Mouse (Mus musculus): ENCODE results near the gene Sh3rf3. TPM values are rescaled to one million over a fixed set of nuclear protein-coding genes. Genes with fewer than 3 reads are reported as not detected.
A peak's percentile ranks its signal among the peaks of the same experiment; 100 is the strongest.

Sh3rf3 gene
- polyA plus RNA-seq, 1 experiment from 2014 or later: 4.7 TPM

DNA sequence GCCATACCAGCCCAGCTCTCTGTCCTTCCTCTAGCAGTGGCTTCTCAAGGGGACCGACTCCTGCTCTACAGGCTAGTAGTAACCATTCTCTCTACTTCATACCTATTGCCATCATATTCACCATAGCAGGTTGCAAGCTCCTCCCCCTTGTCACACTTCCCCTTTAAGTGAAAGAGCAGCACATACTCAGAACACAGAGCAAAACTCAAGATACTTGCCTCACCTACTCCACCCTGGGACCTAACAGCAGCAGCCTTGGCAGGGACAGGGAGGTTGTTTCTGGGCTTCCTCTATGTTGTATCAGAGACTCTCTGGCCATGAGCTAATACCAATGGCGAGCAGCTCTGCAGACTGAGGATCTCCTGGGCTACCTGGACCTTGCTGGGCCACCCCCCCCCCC lies 312.3 kb downstream of the Sh3rf3 start:
- Histone ChIP-seq H3K36me3 (ENCODE audit: control insufficient read depth, insufficient read depth, low read length) (no peaks in the 10 kb centered on the region), H3K4me2 (ENCODE audit: low read depth, low read length) (no peak overlapping the region), H3K4me3 (ENCODE audit: low read depth, low read length) (no peak overlapping the region), H3K4me1 (ENCODE audit: control insufficient read depth, insufficient read depth, low read length) (no peaks in the 10 kb centered on the region), H3K27ac (ENCODE audit: low read depth, low read length) (no peak overlapping the region), H3K9me3 (ENCODE audit: control insufficient read depth, low read length) (no peaks in the 10 kb centered on the region), H3K9ac (replicated peaks; ENCODE audit: low read depth, low read length) (no peak overlapping the region), H3K27me3 (ENCODE audit: control insufficient read depth, insufficient read depth, low read length) (no peaks in the 10 kb centered on the region)
- 96% methylated on average over 2 of the region's 2 CpGs for WGBS
- no peak for ATAC-seq (ENCODE audit: low read depth)

DNA sequence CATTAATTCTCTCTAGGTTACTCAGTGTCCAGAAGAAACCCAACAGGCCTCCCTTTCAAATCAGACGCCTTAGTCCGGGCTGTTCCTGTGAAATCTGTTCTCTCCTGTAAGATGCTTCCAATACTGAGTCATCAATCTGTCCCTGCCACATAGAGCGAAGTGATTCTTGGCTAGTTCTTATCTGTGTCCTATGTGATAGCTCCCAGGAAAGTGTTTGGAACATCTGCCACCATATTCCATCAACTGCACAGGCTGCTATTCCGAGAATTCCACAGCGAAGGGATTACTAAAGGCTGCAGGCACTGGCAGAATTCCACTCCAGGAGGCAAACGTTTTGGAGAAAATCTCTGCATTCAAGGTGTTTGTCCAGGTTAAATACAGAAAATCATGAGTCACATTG lies 314.5 kb downstream of the Sh3rf3 start:
- no peaks in the 10 kb centered on the region for H3K9me3 ChIP-seq (ENCODE audit: control insufficient read depth, low read length)
- H3K36me3 ChIP-seq (ENCODE audit: control insufficient read depth, insufficient read depth, low read length): no peaks in the 10 kb centered on the region
- no peak overlapping the region for H3K4me3 ChIP-seq (ENCODE audit: low read depth, low read length)
- no peak overlapping the region for H3K9ac ChIP-seq (replicated peaks; ENCODE audit: low read depth, low read length)
- H3K4me1 ChIP-seq (ENCODE audit: control insufficient read depth, insufficient read depth, low read length): no peaks in the 10 kb centered on the region
- no peaks in the 10 kb centered on the region for H3K27me3 ChIP-seq (ENCODE audit: control insufficient read depth, insufficient read depth, low read length)
- whole genome bisulfite sequencing: 81% methylated on average over 6 of the region's 6 CpGs
- H3K27ac ChIP-seq (ENCODE audit: low read depth, low read length): no peak overlapping the region
- ATAC-seq (ENCODE audit: low read depth): no peak
- no peak overlapping the region for H3K4me2 ChIP-seq (ENCODE audit: low read depth, low read length)

DNA sequence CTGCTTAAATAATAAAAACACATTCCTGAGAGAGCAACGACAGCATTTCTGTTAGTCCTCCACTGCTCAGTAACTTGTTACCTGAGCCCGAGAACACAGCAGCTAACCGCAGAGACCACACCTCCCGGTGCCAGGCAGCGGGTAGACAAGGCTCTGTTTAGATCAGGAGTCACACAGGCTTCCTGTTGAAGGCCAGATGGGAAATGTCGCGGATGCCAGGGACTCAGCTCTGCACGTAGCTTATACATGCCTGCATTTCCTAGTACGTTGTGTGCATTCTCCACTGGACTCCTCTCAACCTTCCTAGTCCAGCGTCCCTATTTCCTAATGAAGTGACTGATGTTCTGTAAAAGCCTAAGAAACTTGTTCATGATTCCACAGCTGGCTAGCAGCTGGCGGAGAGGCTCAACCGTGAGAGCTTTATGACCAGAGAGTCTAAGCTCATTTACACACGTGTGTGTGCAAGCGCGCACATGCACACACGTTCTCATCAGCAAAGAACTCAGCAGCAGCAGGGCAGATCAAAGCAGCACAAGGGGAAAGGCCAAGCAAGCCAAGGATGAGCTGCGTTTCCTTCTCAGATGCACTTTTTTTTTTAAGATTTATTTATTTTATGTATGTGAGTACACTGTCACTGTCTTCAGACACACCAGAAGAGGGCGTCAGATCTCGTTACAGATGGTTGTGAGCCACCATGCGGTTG lies 318.9 kb downstream of the Sh3rf3 start:
- H3K36me3 ChIP-seq (ENCODE audit: control insufficient read depth, insufficient read depth, low read length): no peaks in the 10 kb centered on the region
- H3K9ac ChIP-seq (replicated peaks; ENCODE audit: low read depth, low read length): no peak overlapping the region
- WGBS: 80% methylated on average over 20 of the region's 20 CpGs
- no peak for ATAC-seq (ENCODE audit: low read depth)
- no peaks in the 10 kb centered on the region for H3K27me3 ChIP-seq (ENCODE audit: control insufficient read depth, insufficient read depth, low read length)
- no peaks in the 10 kb centered on the region for H3K4me1 ChIP-seq (ENCODE audit: control insufficient read depth, insufficient read depth, low read length)
- no peaks in the 10 kb centered on the region for H3K9me3 ChIP-seq (ENCODE audit: control insufficient read depth, low read length)
- no peak overlapping the region for H3K4me2 ChIP-seq (ENCODE audit: low read depth, low read length)
- no peak overlapping the region for H3K4me3 ChIP-seq (ENCODE audit: low read depth, low read length)
- no peak overlapping the region for H3K27ac ChIP-seq (ENCODE audit: low read depth, low read length)

DNA sequence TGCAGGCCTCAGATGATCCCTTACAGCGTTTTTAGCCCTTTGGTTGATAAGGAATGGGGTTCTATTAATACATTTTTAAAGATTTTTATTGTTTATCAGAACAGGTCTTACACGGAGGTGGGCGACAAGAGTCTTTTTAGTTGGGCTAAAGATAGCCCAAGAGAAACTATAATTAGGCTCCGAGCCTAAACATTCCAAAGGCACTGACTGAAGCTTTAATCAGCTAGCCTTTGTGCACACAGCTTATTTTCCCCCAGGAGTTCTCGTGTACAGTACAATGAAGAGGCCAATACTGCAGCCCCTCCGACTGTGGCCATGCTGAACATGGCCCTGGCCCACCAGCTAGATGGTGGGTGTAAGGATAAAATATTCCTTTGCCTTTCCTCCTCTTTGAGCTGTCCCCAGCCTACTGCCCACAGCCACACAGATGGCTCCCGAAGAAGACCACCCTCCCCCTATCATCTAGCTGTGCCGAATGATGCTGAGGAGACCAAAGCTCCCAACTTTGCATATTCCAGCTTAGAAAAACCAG lies 320.4 kb downstream of the Sh3rf3 start:
- H3K4me1 ChIP-seq (ENCODE audit: control insufficient read depth, insufficient read depth, low read length): no peaks in the 10 kb centered on the region
- H3K27ac ChIP-seq (ENCODE audit: low read depth, low read length): no peak overlapping the region

GRCm38 (mm10) chr10:59149956-59150383 lies 336.8 kb downstream of the Sh3rf3 start:
- H3K27me3 ChIP-seq (ENCODE audit: control insufficient read depth, insufficient read depth, low read length): no peaks in the 10 kb centered on the region
- H3K4me2 ChIP-seq (ENCODE audit: low read depth, low read length): no peak overlapping the region
- no peaks in the 10 kb centered on the region for H3K36me3 ChIP-seq (ENCODE audit: control insufficient read depth, insufficient read depth, low read length)
- H3K4me3 ChIP-seq (ENCODE audit: low read depth, low read length): no peak overlapping the region
- peak; percentile 87 for ATAC-seq (ENCODE audit: low read depth)
- H3K9ac ChIP-seq (replicated peaks; ENCODE audit: low read depth, low read length): no peak overlapping the region
- H3K4me1 ChIP-seq (ENCODE audit: control insufficient read depth, insufficient read depth, low read length): no peaks in the 10 kb centered on the region
- no peak overlapping the region for H3K27ac ChIP-seq (ENCODE audit: low read depth, low read length)
- no peaks in the 10 kb centered on the region for H3K9me3 ChIP-seq (ENCODE audit: control insufficient read depth, low read length)
- WGBS: 16% methylated on average over 8 of the region's 8 CpGs

More for the DNA sequence above, 320.4 kb downstream of the Sh3rf3 start:
- Histone ChIP-seq H3K4me3 (ENCODE audit: low read depth, low read length) (no peak overlapping the region), H3K27me3 (ENCODE audit: control insufficient read depth, insufficient read depth, low read length) (no peaks in the 10 kb centered on the region), H3K9ac (replicated peaks; ENCODE audit: low read depth, low read length) (no peak overlapping the region), H3K36me3 (ENCODE audit: control insufficient read depth, insufficient read depth, low read length) (no peaks in the 10 kb centered on the region), H3K9me3 (ENCODE audit: control insufficient read depth, low read length) (no peaks in the 10 kb centered on the region), H3K4me2 (ENCODE audit: low read depth, low read length) (no peak overlapping the region)
- 73% methylated on average over 8 of the region's 8 CpGs for WGBS
- ATAC-seq (ENCODE audit: low read depth): no peak

DNA sequence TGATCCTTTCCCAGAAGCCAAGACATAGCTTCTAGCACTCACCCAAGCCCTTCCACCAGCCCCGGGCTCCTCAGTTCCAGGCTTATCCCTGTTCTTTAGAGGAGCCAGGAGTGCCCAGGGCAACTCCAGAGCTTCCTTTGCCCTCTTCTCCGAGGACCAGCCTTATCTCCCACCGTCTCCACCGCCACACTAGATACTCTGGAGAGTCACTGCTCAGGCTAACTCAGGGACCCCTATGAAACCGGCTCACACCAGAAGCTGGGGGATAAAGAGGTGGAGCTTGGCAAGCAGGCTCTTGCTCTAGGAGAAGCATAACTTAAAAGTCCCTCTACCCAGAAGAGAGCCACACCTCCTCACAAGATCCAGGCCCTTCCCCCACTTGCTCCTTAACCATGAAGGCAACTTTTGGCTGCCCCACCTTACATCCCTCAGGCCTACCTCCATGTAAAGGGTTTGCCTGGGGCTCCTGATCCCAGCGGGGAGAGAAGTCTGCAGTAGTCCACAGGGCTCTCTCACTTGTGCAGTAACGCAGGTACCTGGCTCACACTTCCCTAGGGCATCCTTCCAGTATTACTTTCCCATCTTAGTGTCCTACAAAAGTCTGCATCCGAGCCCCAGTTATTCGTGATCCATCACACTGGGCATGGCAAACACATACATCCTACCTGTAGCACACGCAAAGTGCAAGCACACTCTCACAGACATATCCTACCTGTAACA lies 337.9 kb downstream of the Sh3rf3 start:
- Histone ChIP-seq H3K9me3 (ENCODE audit: control insufficient read depth, low read length) (no peaks in the 10 kb centered on the region), H3K27me3 (ENCODE audit: control insufficient read depth, insufficient read depth, low read length) (no peaks in the 10 kb centered on the region), H3K4me1 (ENCODE audit: control insufficient read depth, insufficient read depth, low read length) (no peaks in the 10 kb centered on the region), H3K4me2 (ENCODE audit: low read depth, low read length) (no peak overlapping the region), H3K9ac (replicated peaks; ENCODE audit: low read depth, low read length) (no peak overlapping the region), H3K36me3 (ENCODE audit: control insufficient read depth, insufficient read depth, low read length) (no peaks in the 10 kb centered on the region), H3K4me3 (ENCODE audit: low read depth, low read length) (no peak overlapping the region), H3K27ac (ENCODE audit: low read depth, low read length) (no peak overlapping the region)
- ATAC-seq (ENCODE audit: low read depth): no peak
- whole genome bisulfite sequencing: 93% methylated on average over 10 of the region's 10 CpGs

- Histone ChIP-seq H3K4me2 (ENCODE audit: low read depth, low read length) (no peak overlapping the region), H3K4me3 (ENCODE audit: low read depth, low read length) (no peak overlapping the region), H3K9ac (replicated peaks; ENCODE audit: low read depth, low read length) (no peak overlapping the region), H3K27me3 (ENCODE audit: control insufficient read depth, insufficient read depth, low read length) (no peaks in the 10 kb centered on the region), H3K9me3 (ENCODE audit: control insufficient read depth, low read length) (no peaks in the 10 kb centered on the region), H3K4me1 (ENCODE audit: control insufficient read depth, insufficient read depth, low read length) (no peaks in the 10 kb centered on the region), H3K36me3 (ENCODE audit: control insufficient read depth, insufficient read depth, low read length) (no peaks in the 10 kb centered on the region), H3K27ac (ENCODE audit: low read depth, low read length) (no peak overlapping the region)
- 72% methylated on average over 5 of the region's 5 CpGs for WGBS
- no peak for ATAC-seq (ENCODE audit: low read depth)
Measured at GRCm38 (mm10) chr10:59152544-59153081, 339.5 kb downstream of the Sh3rf3 start.

DNA sequence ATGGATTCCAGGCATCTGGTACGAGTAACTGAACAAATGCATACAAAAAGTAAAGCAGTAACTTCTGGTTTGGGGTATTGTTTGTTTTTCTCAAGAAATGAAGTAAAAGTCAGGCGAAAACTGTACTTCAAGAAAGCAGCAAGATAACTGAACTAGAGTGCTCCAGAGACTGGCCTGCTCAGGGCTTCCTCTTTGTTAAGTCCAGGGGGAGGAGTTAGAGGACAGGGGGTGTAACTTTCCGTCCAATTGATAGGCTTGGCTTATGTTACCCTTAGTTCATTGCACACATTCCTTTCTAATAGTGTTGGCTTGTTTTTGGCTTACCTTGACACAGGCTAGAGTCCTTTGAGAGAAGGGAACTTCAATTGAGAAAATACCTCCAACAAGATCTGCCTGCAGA lies 345.5 kb downstream of the Sh3rf3 start:
- H3K4me3 ChIP-seq (ENCODE audit: low read depth, low read length): no peak overlapping the region
- no peaks in the 10 kb centered on the region for H3K27me3 ChIP-seq (ENCODE audit: control insufficient read depth, insufficient read depth, low read length)
- H3K36me3 ChIP-seq (ENCODE audit: control insufficient read depth, insufficient read depth, low read length): no peaks in the 10 kb centered on the region
- no peak for ATAC-seq (ENCODE audit: low read depth)
- H3K9me3 ChIP-seq (ENCODE audit: control insufficient read depth, low read length): no peaks in the 10 kb centered on the region
- no peak overlapping the region for H3K27ac ChIP-seq (ENCODE audit: low read depth, low read length)
- no peaks in the 10 kb centered on the region for H3K4me1 ChIP-seq (ENCODE audit: control insufficient read depth, insufficient read depth, low read length)
- H3K4me2 ChIP-seq (ENCODE audit: low read depth, low read length): no peak overlapping the region
- WGBS: 81% methylated on average over 3 of the region's 3 CpGs
- no peak overlapping the region for H3K9ac ChIP-seq (replicated peaks; ENCODE audit: low read depth, low read length)

Measured in neural tube, embryonic 14.5 days (tissue).